Mouse (Mus musculus): Measurements from ENCODE around the gene H1f0. TPM values are rescaled to one million over a fixed set of nuclear protein-coding genes. Genes with fewer than 3 reads are reported as not detected.

Gene H1f0
- total RNA-seq (2021) = 10 to 100 TPM; 79.6 to 93.8 TPM
- long read RNA-seq, experiment 1, transcript H1f0-201 (1 exons, 2,055 nt) = major isoform, 70 of 70 reads
- long read RNA-seq, experiment 1, partial matches to known transcripts = 0 of 70 reads
- long read RNA-seq, experiment 1, other reads (novel, unspliced or antisense) = 0 of 70 reads
- long read RNA-seq, experiment 2, transcript H1f0-201 (1 exons, 2,055 nt) = major isoform, 61 of 61 reads
- long read RNA-seq, experiment 2, partial matches to known transcripts = 0 of 61 reads
- long read RNA-seq, experiment 2, other reads (novel, unspliced or antisense) = 0 of 61 reads

DNA sequence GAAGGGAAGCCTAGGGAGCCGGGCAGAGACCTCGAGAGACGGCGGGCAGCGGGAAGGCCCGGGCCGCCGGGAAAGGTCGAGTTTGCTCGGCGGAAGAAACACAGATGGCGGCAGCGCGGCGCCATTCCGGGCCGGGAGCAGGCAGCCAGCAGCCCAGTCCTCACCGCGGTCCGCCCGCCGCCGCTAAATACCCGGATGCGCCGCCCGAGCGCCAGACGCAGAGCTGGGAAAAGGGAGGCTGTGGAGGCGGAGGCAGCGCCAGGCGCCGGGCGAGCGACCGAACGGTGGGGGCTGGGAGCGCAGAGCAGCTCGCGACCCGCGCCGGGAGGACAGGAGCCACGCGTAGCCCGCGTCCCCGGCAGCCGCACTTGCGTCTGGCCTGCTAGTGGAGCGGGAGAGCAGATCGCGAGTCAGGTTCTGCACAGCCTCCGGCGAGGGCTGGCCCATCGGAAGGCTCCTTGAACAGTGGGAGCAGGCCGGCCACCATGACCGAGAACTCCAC is at the start of gene H1f0:
Gene H1f0, plus strand, starts transcription at position 214 of the 502 bp plus-strand sequence.
- peak; percentile 93 to 95 for DNase-seq (ENCODE audit: low spot score in 2 of 2)

- DNase-seq (ENCODE audit: low spot score in 2 of 2) = no peak
These were observed 49.4 kb upstream of the H1f0 start for GRCm38 (mm10) chr15:78978875-78979274.

- no peak for DNase-seq (ENCODE audit: low spot score in 2 of 2)
These were observed 48.2 kb upstream of the H1f0 start for GRCm38 (mm10) chr15:78980084-78980483.

DNA sequence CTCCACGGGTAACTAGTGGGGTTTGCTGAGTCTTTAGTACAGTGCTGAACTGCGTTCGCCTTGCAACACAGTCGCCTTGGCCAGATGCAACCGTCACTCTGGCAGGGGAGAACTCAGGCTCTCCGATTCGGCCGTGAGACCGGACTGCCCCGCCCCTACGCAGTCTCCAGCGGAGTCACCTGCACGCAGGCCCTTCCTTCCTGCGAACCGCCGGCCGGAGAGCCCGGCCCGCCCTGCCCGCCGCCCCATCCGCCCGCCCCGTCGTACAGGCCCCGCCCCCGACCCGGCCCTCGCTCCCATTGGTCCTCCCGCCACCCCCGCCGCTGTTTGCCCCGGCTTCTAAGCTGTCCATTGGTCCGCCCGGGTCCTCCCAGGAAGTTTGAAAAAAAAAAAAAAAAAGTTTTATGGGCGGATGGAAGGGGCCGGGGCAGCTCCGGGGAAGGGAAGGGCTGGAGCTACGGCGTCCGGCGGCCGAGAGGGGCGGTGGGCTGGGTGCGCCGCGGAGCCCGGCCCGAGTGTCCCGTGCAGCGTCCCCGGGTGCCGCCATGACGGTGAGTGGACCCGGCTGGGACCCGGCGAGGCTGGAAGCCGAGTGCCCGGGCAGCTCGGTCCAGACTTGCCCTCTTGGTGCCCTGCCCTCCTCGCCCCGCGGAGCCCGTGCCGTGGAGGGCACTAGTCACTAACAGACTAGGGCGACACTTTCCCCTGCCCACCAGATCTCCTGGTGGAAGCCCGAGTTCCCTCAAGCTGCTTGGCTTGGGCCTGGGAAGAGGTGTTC is 45.4 kb upstream of the H1f0 start:
- peak; percentile 38 to 56 for DNase-seq (ENCODE audit: low spot score in 2 of 2)

GRCm38 (mm10) chr15:78983436-78984285 is 44.6 kb upstream of the H1f0 start:
- DNase-seq (ENCODE audit: low spot score in 2 of 2) = peak in 1 of 2 experiments; percentile 23

- peak in 1 of 2 experiments; percentile 16 for DNase-seq (ENCODE audit: low spot score in 2 of 2)
These were observed 43.9 kb upstream of the H1f0 start for GRCm38 (mm10) chr15:78984286-78984778.

- DNase-seq (ENCODE audit: low spot score in 2 of 2) = no peak
These were observed 41.6 kb upstream of the H1f0 start for GRCm38 (mm10) chr15:78986536-78987220.

- peak; percentile 83 to 91 for DNase-seq (ENCODE audit: low spot score in 2 of 2)
These were observed 39.7 kb upstream of the H1f0 start for GRCm38 (mm10) chr15:78988499-78988971.

GRCm38 (mm10) chr15:78989152-78990092 is 38.8 kb upstream of the H1f0 start:
- DNase-seq (ENCODE audit: low spot score in 2 of 2) = no peak

DNA sequence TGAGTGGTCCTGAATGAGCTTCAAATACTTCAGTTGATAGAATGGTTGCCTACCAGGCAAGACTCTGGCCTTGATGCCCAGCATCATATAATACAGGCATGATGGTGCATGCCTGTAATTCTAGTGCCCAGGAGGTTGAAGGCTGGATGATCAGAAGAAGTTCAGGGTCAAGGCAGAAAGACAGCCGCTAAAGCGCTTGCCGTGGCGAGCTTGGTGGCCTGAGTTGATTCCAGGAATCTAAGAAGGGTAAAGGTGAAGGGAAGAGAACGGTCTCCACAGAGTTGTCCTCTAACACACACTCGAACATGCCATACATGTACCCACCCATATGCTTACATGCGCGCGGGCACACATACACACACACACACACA is 38.2 kb upstream of the H1f0 start:
- DNase-seq (ENCODE audit: low spot score in 2 of 2) = no peak

- no peak for DNase-seq (ENCODE audit: low spot score in 2 of 2)
These were observed 37.2 kb upstream of the H1f0 start for GRCm38 (mm10) chr15:78990970-78991525.

DNA sequence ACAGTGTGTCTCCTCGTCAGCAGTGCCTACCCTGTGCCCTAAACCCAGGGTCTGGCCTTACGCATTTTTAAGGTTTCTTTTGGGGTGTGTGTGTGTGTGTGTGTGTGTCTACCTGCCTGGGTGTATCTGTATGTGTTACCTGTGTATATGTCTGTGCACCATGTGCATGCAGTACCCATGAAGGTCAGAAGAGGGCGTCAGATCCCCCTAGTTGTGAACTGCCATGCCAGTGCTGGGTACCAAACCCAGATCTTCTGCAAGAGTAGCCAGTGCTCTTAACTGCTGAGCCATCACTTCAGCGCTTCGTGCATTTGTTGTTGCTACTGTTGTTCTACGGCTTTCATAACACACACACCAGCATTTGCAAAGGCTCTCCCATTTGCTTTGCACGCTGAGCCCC is 36.0 kb upstream of the H1f0 start:
- no peak for DNase-seq (ENCODE audit: low spot score in 2 of 2)

GRCm38 (mm10) chr15:78992925-78993324 is 35.3 kb upstream of the H1f0 start:
- DNase-seq (ENCODE audit: low spot score in 2 of 2) = no peak

GRCm38 (mm10) chr15:78995916-78996315 is 32.3 kb upstream of the H1f0 start:
- DNase-seq (ENCODE audit: low spot score in 2 of 2) = no peak

- DNase-seq (ENCODE audit: low spot score in 2 of 2) = no peak
These were observed 31.6 kb upstream of the H1f0 start for GRCm38 (mm10) chr15:78996663-78997062.

- no peak for DNase-seq (ENCODE audit: low spot score in 2 of 2)
These were observed 29.9 kb upstream of the H1f0 start for GRCm38 (mm10) chr15:78998348-78998747.

- no peak for DNase-seq (ENCODE audit: low spot score in 2 of 2)
These were observed 28.7 kb upstream of the H1f0 start for GRCm38 (mm10) chr15:78999586-78999985.

DNA sequence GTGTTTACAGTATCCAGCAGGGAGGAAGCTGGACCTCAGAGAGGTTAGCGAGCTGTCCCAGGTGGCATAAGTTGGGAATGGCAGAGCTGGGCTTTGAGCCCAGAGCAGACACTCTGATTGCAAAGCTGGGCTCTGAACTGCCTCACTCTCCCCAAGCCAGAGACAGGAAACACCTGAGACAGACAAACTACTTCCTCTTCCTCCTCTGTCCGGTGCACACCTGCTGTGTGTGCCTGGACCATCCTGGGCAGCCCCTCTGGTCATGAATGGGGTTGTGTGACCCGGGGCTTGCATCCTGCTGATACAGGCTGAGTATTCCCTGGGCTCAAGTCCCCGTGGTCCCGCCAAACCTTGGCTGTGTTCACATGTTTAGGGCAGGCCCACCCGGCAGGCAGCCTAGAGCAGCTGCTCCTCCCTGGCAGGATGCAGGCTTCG is 27.9 kb upstream of the H1f0 start:
- no peak for DNase-seq (ENCODE audit: low spot score in 2 of 2)

GRCm38 (mm10) chr15:79001559-79001958 is 26.7 kb upstream of the H1f0 start:
- no peak for DNase-seq (ENCODE audit: low spot score in 2 of 2)
